Mouse (Mus musculus): ENCODE data around the gene Ggt1.

The Ggt1 gene

GRCm38 (mm10) chr10:75561071-75561654 lies at the start of gene Ggt1:
Ggt1 (plus strand) TSS chr10:75561604.
- no peak for DNase-seq (ENCODE audit: low read depth, low spot score)

DNA sequence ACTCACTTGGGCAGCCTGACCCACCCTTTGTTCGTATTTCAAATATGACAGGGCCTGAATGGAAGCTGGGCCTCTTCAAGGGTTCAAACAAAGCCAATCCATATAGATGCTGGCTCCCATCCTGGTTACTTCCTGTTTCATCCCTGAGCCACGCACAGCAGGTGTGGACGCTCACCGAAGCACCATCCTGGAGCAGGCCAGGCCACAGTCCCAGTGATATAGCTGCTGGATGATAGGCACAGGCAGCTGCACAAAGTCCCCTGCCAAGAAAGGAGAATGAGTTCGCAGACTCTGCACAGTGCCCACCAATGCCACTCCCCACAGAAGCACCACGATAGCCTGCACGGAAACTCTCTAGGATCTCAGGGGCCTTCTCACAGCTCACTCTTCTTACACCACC lies 49.5 kb upstream of the Ggt1 start:
- no peak for DNase-seq (ENCODE audit: low read depth, low spot score)

DNA sequence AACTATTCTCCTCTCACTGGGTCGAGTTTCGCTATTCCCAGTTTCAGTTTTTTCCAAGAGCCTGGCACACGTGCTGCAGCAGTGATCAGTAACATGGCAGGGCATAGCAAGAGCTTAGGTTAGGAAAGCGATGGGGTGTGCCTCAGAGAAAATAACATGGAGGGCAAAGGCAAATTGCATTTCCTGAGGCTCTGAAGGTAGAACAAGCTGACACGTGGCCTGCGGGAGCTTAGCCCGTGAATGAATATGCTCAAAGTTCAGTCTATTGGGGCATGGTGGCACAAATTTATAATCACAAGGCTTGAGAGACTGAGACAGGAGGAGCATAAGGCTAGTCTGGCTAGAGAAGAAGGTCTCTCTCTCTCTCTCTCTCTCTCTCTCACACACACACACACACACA lies 48.6 kb upstream of the Ggt1 start:
- DNase-seq (ENCODE audit: low read depth, low spot score), result no peak

DNA sequence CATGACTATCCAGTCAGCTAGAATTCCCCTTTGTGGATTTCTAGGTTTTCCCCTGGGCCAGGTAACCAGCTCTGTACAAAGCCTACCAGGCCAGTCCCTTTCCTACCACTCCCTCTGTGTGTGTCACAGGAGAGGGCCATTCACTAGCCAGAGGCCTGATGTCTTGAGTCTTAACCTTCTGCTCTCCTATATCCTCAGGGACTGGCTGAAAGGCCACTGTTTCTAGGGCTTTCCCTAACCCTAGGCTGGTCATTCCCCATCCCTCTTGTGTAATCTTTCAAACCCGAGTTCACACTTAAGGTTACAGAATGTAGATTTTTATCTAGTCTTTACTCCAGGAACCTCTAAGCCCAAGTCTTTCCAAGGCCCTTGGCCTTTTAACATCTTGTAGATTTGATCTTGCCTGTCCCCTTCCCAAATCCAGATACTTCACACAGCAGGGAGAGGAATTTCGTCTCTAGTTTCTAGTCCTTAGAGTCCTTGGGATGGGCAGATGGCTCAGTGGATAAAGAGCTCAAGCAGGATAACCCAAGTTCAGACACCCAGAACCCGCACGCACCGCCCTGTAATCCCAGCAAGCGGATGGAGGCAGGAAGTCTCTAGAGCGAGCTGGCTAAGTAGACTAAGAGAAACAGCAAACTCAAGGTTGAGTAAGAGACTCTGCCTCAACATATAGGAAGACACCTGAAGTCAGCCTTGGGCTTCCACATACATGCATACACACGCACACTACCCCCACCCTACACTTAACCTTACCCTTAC lies 47.9 kb upstream of the Ggt1 start:
- DNase-seq (ENCODE audit: low read depth, low spot score), result no peak

DNA sequence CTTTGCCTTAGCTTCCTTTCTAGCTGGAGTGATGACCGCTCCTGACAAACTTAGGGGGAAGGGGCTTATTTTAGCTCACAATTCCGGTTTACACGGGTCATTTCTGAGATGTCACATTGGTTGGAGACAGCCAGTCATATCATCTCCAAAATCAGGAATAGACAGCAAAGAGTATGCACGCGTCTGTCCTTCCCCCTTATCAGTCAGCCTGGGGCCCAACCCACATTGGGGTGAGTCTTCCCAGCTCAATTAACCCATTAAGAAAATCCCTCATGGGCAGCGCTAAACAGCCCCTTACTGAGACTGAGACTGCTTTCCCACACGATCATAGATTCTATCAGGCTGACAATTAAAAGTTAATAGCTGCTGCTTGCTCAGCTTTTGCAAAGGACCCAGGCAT lies 47.0 kb upstream of the Ggt1 start:
- DNase-seq (ENCODE audit: low read depth, low spot score), result no peak

DNA sequence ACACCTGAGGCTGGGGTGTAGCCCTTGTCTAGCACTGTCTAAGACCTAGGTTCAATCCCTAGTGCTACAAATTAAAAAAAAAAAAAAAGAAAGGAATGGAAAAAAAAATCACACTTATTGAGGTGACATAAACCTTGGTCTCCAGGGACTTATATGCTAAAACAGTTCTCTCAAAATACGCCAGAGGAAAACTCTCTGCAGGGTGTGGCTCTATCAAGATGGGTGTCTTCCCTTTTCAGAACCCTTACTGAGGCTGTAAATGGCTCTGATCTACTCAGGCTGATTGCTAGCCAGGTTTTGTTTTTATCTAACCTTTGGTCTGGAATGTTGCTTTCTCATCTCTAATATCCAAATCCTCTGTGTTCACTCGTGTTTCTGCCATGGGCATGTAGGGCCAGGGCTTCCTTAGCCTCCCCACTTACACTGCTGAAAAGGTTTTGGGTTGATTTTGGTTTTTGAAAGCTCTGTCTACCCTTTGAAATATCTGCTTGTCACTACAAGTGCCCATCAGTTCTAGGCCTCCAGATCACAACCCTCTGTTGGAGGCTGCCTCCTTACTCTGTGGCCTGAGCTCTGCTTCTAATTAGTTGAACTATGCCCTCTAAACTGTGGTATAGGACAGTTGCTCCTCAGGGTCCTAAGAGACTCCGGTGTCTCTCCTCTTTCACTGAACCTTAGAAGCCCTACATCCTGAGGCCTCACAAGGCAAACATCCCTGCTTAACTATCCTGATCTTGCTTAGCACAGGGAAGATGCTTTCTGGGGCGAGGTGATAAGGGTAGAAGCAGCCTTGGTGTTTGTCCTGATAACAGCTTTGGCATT lies 46.0 kb upstream of the Ggt1 start:
- no peak for DNase-seq (ENCODE audit: low read depth, low spot score)

GRCm38 (mm10) chr10:75516038-75516723 lies 45.2 kb upstream of the Ggt1 start:
- no peak for DNase-seq (ENCODE audit: low read depth, low spot score)

GRCm38 (mm10) chr10:75516724-75517072 lies 44.7 kb upstream of the Ggt1 start:
- no peak for DNase-seq (ENCODE audit: low read depth, low spot score)

DNA sequence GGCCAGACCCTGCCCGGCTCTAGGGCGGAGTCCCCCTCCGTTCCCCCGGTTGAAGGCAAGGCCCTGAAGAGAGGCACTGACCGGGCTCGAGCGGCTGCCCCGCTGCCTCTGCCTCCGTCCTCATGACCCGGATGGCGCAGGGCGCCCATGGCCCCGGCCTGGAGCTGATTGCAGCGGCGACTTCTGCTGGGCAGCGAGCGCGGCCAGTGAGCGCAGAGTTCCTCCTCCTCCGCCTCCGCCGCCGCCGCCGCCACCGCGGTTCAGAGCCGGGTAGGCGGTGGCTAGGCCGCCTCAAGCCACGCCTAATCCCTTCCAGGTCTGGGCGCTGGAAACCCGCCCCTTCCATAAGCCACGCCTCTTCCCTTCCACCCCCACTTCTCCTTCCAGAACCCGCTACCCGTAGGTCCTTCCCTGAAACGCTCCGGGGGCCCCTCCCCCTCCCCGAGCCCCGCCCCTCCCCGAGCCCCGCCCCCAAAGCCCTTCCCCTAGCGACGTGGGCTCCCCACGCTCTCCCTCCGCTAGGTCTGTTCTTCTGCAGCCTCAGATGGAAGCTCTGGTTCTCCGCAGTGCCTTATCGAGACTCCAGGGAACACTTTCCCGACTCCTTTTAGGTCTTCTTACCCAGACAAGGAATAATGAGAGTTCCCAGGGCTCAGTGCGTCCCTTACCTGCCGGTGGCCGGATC lies 44.2 kb upstream of the Ggt1 start, which contains the start of gene Snrpd3:
TSS of gene Snrpd3 (plus strand) at position 479 of the 685 bp plus-strand sequence.
- peak; percentile 98 for DNase-seq (ENCODE audit: low read depth, low spot score)

DNA sequence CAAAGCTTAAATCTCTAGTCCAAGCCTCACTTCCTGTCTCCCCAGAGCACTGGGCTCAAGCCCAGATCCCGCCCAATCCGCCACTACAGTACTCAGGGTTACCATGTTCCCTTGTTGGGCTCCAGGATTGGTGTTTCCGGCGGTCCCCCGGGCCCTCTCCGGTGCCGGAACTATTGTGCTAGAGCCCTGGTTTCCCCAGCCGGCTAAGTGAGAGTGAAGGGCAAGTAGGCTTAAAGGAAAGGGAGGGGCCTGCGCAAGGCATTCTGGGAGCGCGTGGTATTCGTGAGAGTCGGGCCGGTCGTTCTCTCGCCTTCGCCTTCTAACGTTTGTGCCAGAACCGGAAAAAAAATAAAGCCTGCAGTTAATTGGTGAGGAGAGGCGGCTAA lies 43.7 kb upstream of the Ggt1 start, which contains the start of gene Gucd1:
TSS of gene Gucd1 (minus strand) at position 215 of the 386 bp plus-strand sequence.
- peak; percentile 98 for DNase-seq (ENCODE audit: low read depth, low spot score)

GRCm38 (mm10) chr10:75520581-75520980 lies 40.8 kb upstream of the Ggt1 start:
- DNase-seq (ENCODE audit: low read depth, low spot score), result no peak

GRCm38 (mm10) chr10:75521643-75522042 lies 39.8 kb upstream of the Ggt1 start:
- DNase-seq (ENCODE audit: low read depth, low spot score), result no peak

DNA sequence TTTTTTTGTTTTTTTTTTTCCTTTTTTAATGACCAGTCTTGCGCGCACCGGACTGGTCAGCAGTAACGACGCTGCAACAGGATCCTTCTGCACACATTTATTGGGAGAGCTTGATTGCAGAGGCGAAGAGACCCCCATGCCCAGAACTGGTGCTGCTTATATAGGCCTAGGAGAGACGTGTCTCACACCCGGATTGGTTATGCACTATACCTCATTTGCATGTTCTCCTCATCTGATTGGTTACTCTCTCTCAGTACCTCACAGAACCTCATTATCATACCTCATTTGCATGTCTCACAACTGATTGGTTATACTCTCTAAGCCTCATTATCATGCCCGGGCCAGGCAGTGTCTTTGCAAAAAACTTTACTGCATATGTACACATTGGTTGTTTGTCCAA lies 36.0 kb upstream of the Ggt1 start:
- DNase-seq (ENCODE audit: low read depth, low spot score), result peak; percentile 38

- no peak for DNase-seq (ENCODE audit: low read depth, low spot score)
Measured at GRCm38 (mm10) chr10:75530322-75530721, 31.1 kb upstream of the Ggt1 start.

GRCm38 (mm10) chr10:75531532-75532090 lies 29.8 kb upstream of the Ggt1 start:
- DNase-seq (ENCODE audit: low read depth, low spot score), result no peak

DNA sequence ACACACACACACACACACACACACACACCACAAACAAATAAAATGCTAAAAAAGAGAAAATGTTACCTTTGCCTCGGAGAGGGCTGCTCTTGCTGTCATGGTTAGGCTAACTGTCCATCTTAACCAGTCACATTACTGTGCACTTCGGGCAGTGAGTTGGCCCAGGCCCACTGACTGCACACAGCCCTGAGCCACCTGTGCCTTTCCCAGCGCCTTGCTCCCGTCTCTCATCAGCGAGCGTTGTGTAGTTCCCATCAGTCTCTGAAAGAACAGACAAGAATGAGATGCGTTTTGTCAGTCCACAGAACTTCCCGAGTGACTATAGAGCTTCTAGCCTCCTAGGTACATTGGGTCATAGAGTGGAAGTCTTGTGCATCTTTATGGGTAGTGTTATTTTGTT lies 27.2 kb upstream of the Ggt1 start:
- no peak for DNase-seq (ENCODE audit: low read depth, low spot score)

GRCm38 (mm10) chr10:75534934-75535333 lies 26.5 kb upstream of the Ggt1 start:
- DNase-seq (ENCODE audit: low read depth, low spot score), result no peak

GRCm38 (mm10) chr10:75535423-75535822 lies 26.0 kb upstream of the Ggt1 start:
- no peak for DNase-seq (ENCODE audit: low read depth, low spot score)

DNA sequence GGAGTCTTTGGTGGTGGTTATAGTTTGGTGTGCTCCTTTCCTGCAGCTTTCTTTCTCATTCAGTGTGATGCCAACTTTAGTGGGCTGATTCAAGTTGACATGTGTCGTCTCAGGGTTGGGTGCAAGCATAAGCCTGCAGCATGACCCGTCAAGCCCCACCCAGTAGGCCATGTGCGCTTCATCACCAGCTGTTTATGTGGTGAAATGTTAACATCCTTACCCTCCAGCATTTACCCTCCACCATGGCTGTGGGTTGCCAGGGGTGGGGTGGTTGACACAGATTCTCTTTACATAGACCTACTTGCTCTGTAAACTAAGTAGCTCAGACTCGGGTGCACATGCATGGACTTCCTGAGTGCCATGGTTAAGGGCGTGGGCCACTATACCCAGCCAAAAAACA lies 25.3 kb upstream of the Ggt1 start:
- no peak for DNase-seq (ENCODE audit: low read depth, low spot score)

DNA sequence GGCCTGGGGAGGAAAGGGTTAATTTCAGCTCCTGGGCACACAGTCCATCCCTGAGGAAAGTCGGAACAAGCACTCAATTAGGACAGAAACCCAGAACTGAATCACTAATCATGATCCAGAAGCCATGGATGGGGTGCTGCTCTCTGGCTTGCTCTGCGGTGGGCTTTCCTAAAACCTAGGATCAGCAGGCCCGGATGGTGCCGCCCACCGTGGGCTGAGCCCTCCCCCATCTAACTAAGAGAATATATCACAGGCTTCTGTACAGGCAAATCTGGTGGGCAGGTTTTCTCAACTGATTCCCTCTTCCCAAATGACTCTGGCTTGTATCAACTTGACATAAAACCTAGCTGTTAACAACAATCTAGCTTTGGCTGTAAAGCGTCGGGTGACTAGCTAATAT lies 13.5 kb upstream of the Ggt1 start:
- DNase-seq (ENCODE audit: low read depth, low spot score), result no peak

DNA sequence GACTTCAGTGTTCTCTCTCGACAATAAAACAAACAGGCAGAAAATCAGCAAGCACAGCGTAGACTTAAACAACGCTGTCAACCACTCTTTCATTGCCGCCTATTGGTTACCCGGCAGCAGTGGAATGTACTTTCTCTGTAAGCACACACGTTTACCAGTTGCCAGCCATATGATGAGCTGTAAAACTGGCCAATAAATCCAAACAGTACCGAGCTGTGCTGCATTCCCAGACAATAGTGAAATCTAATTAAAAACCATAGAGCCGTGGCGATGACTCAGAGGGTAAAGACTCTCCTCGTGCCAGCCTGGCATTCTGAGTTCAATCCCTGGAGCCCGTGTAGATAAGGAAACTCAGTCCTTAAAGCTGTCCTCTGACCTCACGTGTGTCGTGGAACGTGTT lies 12.9 kb upstream of the Ggt1 start:
- no peak for DNase-seq (ENCODE audit: low read depth, low spot score)

All from ZHBTc4 (cell line).